Mouse (Mus musculus) heart, embryonic 11.5 days (tissue): ENCODE data around the gene Ube4b. TPM values are rescaled to one million over a fixed set of nuclear protein-coding genes. Genes with fewer than 3 reads are reported as not detected.

Experiments
- ATAC-seq: fragments of 200-750 bp; cut with Nextera tagmentation; replicated peaks from 2 replicates; pipeline ENCODE4 v1.8.0; 2017; ENCODE audit warnings: moderate library complexity; ENCODE audit not compliant: insufficient number of reproducible peaks, low FRiP score, low TSS enrichment
- H3K27ac ChIP-seq: fragments of 300-500 bp; sonication (generic); 2 replicates; pipeline ENCODE4 v1.5.1; 2014; ENCODE audit warnings: mild to moderate bottlenecking, low read depth, low read length
- H3K27me3 ChIP-seq: fragments of 300-500 bp; sonication (generic); 2 replicates; pipeline ENCODE4 v1.6.1; 2014; ENCODE audit warnings: mild to moderate bottlenecking, low read length, mixed read lengths; ENCODE audit not compliant: control insufficient read depth, insufficient read depth
- H3K36me3 ChIP-seq: fragments of 300-500 bp; sonication (generic); 2 replicates; pipeline ENCODE4 v1.6.1; 2014; ENCODE audit warnings: mild to moderate bottlenecking, low read length, moderate library complexity, mixed read lengths; ENCODE audit not compliant: control insufficient read depth, insufficient read depth
- H3K4me1 ChIP-seq: fragments of 300-500 bp; sonication (generic); 2 replicates; pipeline ENCODE4 v1.6.1; 2014; ENCODE audit warnings: low read length; ENCODE audit not compliant: control insufficient read depth, insufficient read depth
- H3K4me2 ChIP-seq: fragments of 300-500 bp; sonication (generic); 2 replicates; pipeline ENCODE4 v1.6.1; 2014; ENCODE audit warnings: mild to moderate bottlenecking, moderate library complexity
- H3K4me3 ChIP-seq: fragments of 300-500 bp; sonication (generic); 2 replicates; pipeline ENCODE4 v1.5.1; 2014; ENCODE audit warnings: low read depth, low read length
- H3K9ac ChIP-seq: fragments of 300-500 bp; sonication (generic); 2 replicates; pipeline ENCODE4 v1.6.1; 2014; ENCODE audit warnings: mild to moderate bottlenecking, low read depth, low read length, moderate library complexity
- H3K9me3 ChIP-seq: fragments of 300-500 bp; sonication (generic); replicated peaks from 2 replicates; pipeline ENCODE4 v1.6.1; 2016; ENCODE audit warnings: low read length; ENCODE audit not compliant: control insufficient read depth
- WGBS: fragments of 180-500 bp; shearing (Covaris S2); extraction: QIAGEN DNeasy Blood & Tissue Kit; methylation state at CpG from one replicate; pipeline ENCODE4 v1.1.7; 2014; ENCODE audit not compliant: insufficient replicate concordance; 5-methylcytosine and 5-hydroxymethylcytosine counted together
- polyA plus RNA-seq: library from polyadenylated mRNA; unstranded; fragments of >200 nt; fragmentation: Nextera tagmentation; extraction: Ambion mirVana; gene quantifications from 2 replicates; pipeline ENCODE4 v1.2.1, GENCODE M21; 2014

The Ube4b gene
- polyA plus RNA-seq, 1 experiment from 2014 or later = 36.3 TPM

GRCm38 (mm10) chr4:149307596-149308490, 118.7 kb downstream of the Ube4b start, which contains the start of gene Kif1b:
Kif1b (minus strand) TSS chr4:149307693.
- under 1% methylated on average over 79 of the region's 79 CpGs for WGBS
- peaks cover 17% of the 10 kb centered on the region for H3K4me1 ChIP-seq
- ATAC-seq = peak; percentile 98

GRCm38 (mm10) chr4:149306712-149307595, 119.6 kb downstream of the Ube4b start:
- peak overlapping the region; percentile 82 for H3K4me3 ChIP-seq
- peaks cover 20% of the 10 kb centered on the region for H3K4me1 ChIP-seq
- no peaks in the 10 kb centered on the region for H3K36me3 ChIP-seq
- no peaks in the 10 kb centered on the region for H3K27me3 ChIP-seq
- peak overlapping the region; percentile 89 for H3K4me2 ChIP-seq
- ATAC-seq = peak; percentile 44
- H3K9ac ChIP-seq = peak overlapping the region; percentile 97
- no peaks in the 10 kb centered on the region for H3K9me3 ChIP-seq
- H3K27ac ChIP-seq = peak overlapping the region; percentile 90
- WGBS = under 1% methylated on average over 52 of the region's 83 CpGs

More at GRCm38 (mm10) chr4:149307596-149308490, 118.7 kb downstream of the Ube4b start, which contains the start of gene Kif1b:
- Histone ChIP-seq H3K4me3 (peak within 1 kb of the TSS; percentile 82), H3K4me2 (peak within 1 kb of the TSS; percentile 89), H3K27me3 (no peaks in the 10 kb centered on the region), H3K27ac (peak within 1 kb of the TSS; percentile 90), H3K36me3 (no peaks in the 10 kb centered on the region), H3K9me3 (no peaks in the 10 kb centered on the region), H3K9ac (peak within 1 kb of the TSS; percentile 97)

GRCm38 (mm10) chr4:149305761-149306711, 120.5 kb downstream of the Ube4b start:
- Histone ChIP-seq H3K4me3 (peak overlapping the region; percentile 82), H3K4me2 (peak overlapping the region; percentile 89), H3K9me3 (no peaks in the 10 kb centered on the region), H3K36me3 (no peaks in the 10 kb centered on the region), H3K27me3 (no peaks in the 10 kb centered on the region), H3K4me1 (peaks cover 22% of the 10 kb centered on the region), H3K9ac (peak overlapping the region; percentile 97), H3K27ac (peak overlapping the region; percentile 90)
- 35% methylated on average over 14 of the region's 14 CpGs for WGBS
- no peak for ATAC-seq

- H3K4me1 ChIP-seq = peaks cover 22% of the 10 kb centered on the region
- no peak overlapping the region for H3K27ac ChIP-seq
- 82% methylated on average over 1 of the region's 1 CpGs for WGBS
- H3K4me2 ChIP-seq = no peak overlapping the region
- no peak overlapping the region for H3K4me3 ChIP-seq
- no peak for ATAC-seq
- no peak overlapping the region for H3K9ac ChIP-seq
- no peaks in the 10 kb centered on the region for H3K9me3 ChIP-seq
- H3K36me3 ChIP-seq = no peaks in the 10 kb centered on the region
- no peaks in the 10 kb centered on the region for H3K27me3 ChIP-seq
These were observed 122.1 kb downstream of the Ube4b start for GRCm38 (mm10) chr4:149304466-149304865.

- ATAC-seq = no peak
- H3K27me3 ChIP-seq = no peaks in the 10 kb centered on the region
- H3K9ac ChIP-seq = no peak overlapping the region
- no peak overlapping the region for H3K4me3 ChIP-seq
- no peaks in the 10 kb centered on the region for H3K36me3 ChIP-seq
- peaks cover 22% of the 10 kb centered on the region for H3K4me1 ChIP-seq
- H3K9me3 ChIP-seq = no peaks in the 10 kb centered on the region
- H3K27ac ChIP-seq = no peak overlapping the region
- peak overlapping the region; percentile 9; the same call in 1 of the 2 replicates for H3K4me2 ChIP-seq
- 53% methylated on average over 5 of the region's 5 CpGs for WGBS
These were observed 123.0 kb downstream of the Ube4b start for GRCm38 (mm10) chr4:149303502-149303901.

- ATAC-seq = no peak
- Histone ChIP-seq H3K4me2 (no peak overlapping the region), H3K9ac (no peak overlapping the region), H3K9me3 (no peaks in the 10 kb centered on the region), H3K27me3 (no peaks in the 10 kb centered on the region), H3K36me3 (no peaks in the 10 kb centered on the region), H3K4me1 (peaks cover 22% of the 10 kb centered on the region), H3K27ac (no peak overlapping the region), H3K4me3 (no peak overlapping the region)
- 80% methylated on average over 5 of the region's 5 CpGs for WGBS
These were observed 123.8 kb downstream of the Ube4b start for GRCm38 (mm10) chr4:149302751-149303150.

- Histone ChIP-seq H3K27ac (no peak overlapping the region), H3K4me3 (no peak overlapping the region), H3K27me3 (no peaks in the 10 kb centered on the region), H3K36me3 (no peaks in the 10 kb centered on the region), H3K4me2 (no peak overlapping the region), H3K4me1 (peaks cover 22% of the 10 kb centered on the region), H3K9me3 (no peaks in the 10 kb centered on the region), H3K9ac (no peak overlapping the region)
- 75% methylated on average over 3 of the region's 3 CpGs for WGBS
- ATAC-seq = no peak
These were observed 124.4 kb downstream of the Ube4b start for GRCm38 (mm10) chr4:149302136-149302535.
